Mouse (Mus musculus) heart, embryonic 14.5 days (tissue): ENCODE measurements around the gene Ripor2. TPM values are rescaled to one million over a fixed set of nuclear protein-coding genes. Genes with fewer than 3 reads are reported as not detected.

ENCODE experiments used
- ATAC-seq: fragments of 200-750 bp; cut with Nextera tagmentation; 2 replicates; pipeline ENCODE4 v1.8.0; 2017; ENCODE audit warnings: low read depth, moderate TSS enrichment; ENCODE audit not compliant: insufficient number of reproducible peaks, insufficient read depth, low FRiP score
- H3K27ac ChIP-seq, 2 experiments: fragments of 200-500 bp in 1 of 2; fragments of 300-500 bp in 1 of 2; sonication (generic) in 1 of 2; replicated peaks in 1 of 2; 2 replicates each; pipeline ENCODE4 v1.5.1; 2012 to 2014; ENCODE audit warnings: low read depth in 2 of 2, low read length in 2 of 2, control low read depth in 1 of 2, mild to moderate bottlenecking in 1 of 2, mixed read lengths in 1 of 2; ENCODE audit not compliant: control insufficient read depth in 1 of 2, insufficient read depth in 1 of 2
- H3K27me3 ChIP-seq: fragments of 300-500 bp; sonication (generic); 2 replicates; pipeline ENCODE4 v1.6.1; 2014; ENCODE audit warnings: mild to moderate bottlenecking, low read length, control low read depth; ENCODE audit not compliant: control insufficient read depth, insufficient read depth
- H3K36me3 ChIP-seq: fragments of 300-500 bp; sonication (generic); 2 replicates; pipeline ENCODE4 v1.6.1; 2014; ENCODE audit warnings: mild to moderate bottlenecking, control low read depth, low read length, mixed read lengths; ENCODE audit not compliant: control insufficient read depth, insufficient read depth
- H3K4me1 ChIP-seq, 2 experiments: fragments of 200-500 bp in 1 of 2; fragments of 300-500 bp in 1 of 2; sonication (generic) in 1 of 2; 2 replicates each; pipeline ENCODE4 v1.6.1; 2012 to 2014; ENCODE audit warnings: low read length in 2 of 2, control low read depth in 1 of 2, mixed read lengths in 1 of 2; ENCODE audit not compliant: control insufficient read depth in 2 of 2, insufficient read depth in 2 of 2
- H3K4me2 ChIP-seq: fragments of 300-500 bp; sonication (generic); 2 replicates; pipeline ENCODE4 v1.6.1; 2014; ENCODE audit warnings: mild to moderate bottlenecking, low read length
- H3K4me3 ChIP-seq, 2 experiments: fragments of 200-500 bp in 1 of 2; fragments of 300-500 bp in 1 of 2; sonication (generic) in 1 of 2; 2 replicates each; pipeline ENCODE4 v1.5.1; 2012 to 2014; ENCODE audit warnings: low read length in 2 of 2, mild to moderate bottlenecking in 2 of 2, control low read depth in 1 of 2, low read depth in 1 of 2, moderate library complexity in 1 of 2; ENCODE audit not compliant: control insufficient read depth in 1 of 2, insufficient read depth in 1 of 2
- H3K9ac ChIP-seq: fragments of 300-500 bp; sonication (generic); 2 replicates; pipeline ENCODE4 v1.6.1; 2014; ENCODE audit warnings: mild to moderate bottlenecking, low read length
- H3K9me3 ChIP-seq: fragments of 300-500 bp; sonication (generic); 2 replicates; pipeline ENCODE4 v1.6.1; 2016; ENCODE audit warnings: low read length, control low read depth; ENCODE audit not compliant: control insufficient read depth
- WGBS: fragments of 180-500 bp; shearing (Covaris S2); extraction: QIAGEN DNeasy Blood & Tissue Kit; methylation state at CpG from one replicate; pipeline ENCODE4 v1.1.7; 2014; 5-methylcytosine and 5-hydroxymethylcytosine counted together
- polyA plus RNA-seq: library from polyadenylated mRNA; unstranded; fragments of >200 nt; fragmentation: Nextera tagmentation; extraction: Ambion mirVana; gene quantifications from 2 replicates; pipeline ENCODE4 v1.2.1, GENCODE M21; 2014

Ripor2 gene
- polyA plus RNA-seq, 1 experiment from 2014 or later = 13.1 TPM

- H3K36me3 ChIP-seq = peaks cover 52% of the 10 kb centered on the region
- H3K27me3 ChIP-seq = no peaks in the 10 kb centered on the region
- no peak overlapping the region for H3K4me3 ChIP-seq
- H3K4me1 ChIP-seq = peaks cover 5 to 21% of the 10 kb centered on the region in 2 experiments; a peak in 3 of 4 replicates
- H3K27ac ChIP-seq = no peak overlapping the region
- 78% methylated on average over 5 of the region's 5 CpGs for WGBS
- 0 out of 2 replicates have a peak, but pooled peaks cover 6% of the 10 kb centered on the region for H3K9me3 ChIP-seq
- ATAC-seq = no peak
- H3K4me2 ChIP-seq = no peak overlapping the region
- no peak overlapping the region for H3K9ac ChIP-seq
Observed at GRCm38 (mm10) chr13:24715601-24716000, 133.6 kb downstream of the Ripor2 start.

GRCm38 (mm10) chr13:24716441-24716840, 134.5 kb downstream of the Ripor2 start:
- no peaks in the 10 kb centered on the region for H3K27me3 ChIP-seq
- H3K27ac ChIP-seq = no peak overlapping the region
- H3K9me3 ChIP-seq = 0 out of 2 replicates have a peak, but pooled peaks cover 6% of the 10 kb centered on the region
- no peak overlapping the region for H3K9ac ChIP-seq
- peaks cover 5 to 21% of the 10 kb centered on the region in 2 experiments; a peak in 3 of 4 replicates for H3K4me1 ChIP-seq
- no peak overlapping the region for H3K4me3 ChIP-seq
- ATAC-seq = no peak
- WGBS = 53% methylated on average over 9 of the region's 9 CpGs
- H3K4me2 ChIP-seq = no peak overlapping the region
- H3K36me3 ChIP-seq = peaks cover 51% of the 10 kb centered on the region

- H3K4me1 ChIP-seq = peaks cover 5 to 8% of the 10 kb centered on the region in 2 experiments; a peak in 3 of 4 replicates
- H3K27ac ChIP-seq = no peak overlapping the region
- H3K27me3 ChIP-seq = no peaks in the 10 kb centered on the region
- H3K36me3 ChIP-seq = peaks cover 55% of the 10 kb centered on the region
- H3K4me3 ChIP-seq = no peak overlapping the region
- 0 out of 2 replicates have a peak, but pooled peaks cover 6% of the 10 kb centered on the region for H3K9me3 ChIP-seq
- H3K4me2 ChIP-seq = no peak overlapping the region
- WGBS = 61% methylated on average over 7 of the region's 7 CpGs
- no peak for ATAC-seq
- H3K9ac ChIP-seq = no peak overlapping the region
Observed at GRCm38 (mm10) chr13:24717677-24718076, 135.7 kb downstream of the Ripor2 start.

- Histone ChIP-seq H3K9me3 (0 out of 2 replicates have a peak, but pooled peaks cover 6% of the 10 kb centered on the region), H3K36me3 (peaks cover 54% of the 10 kb centered on the region), H3K9ac (no peak overlapping the region), H3K27ac (no peak overlapping the region), H3K27me3 (no peaks in the 10 kb centered on the region), H3K4me3 (no peak overlapping the region), H3K4me1 (no peaks in the 10 kb centered on the region), H3K4me2 (no peak overlapping the region)
- no peak for ATAC-seq
- 68% methylated on average over 10 of the region's 10 CpGs for WGBS
Observed at GRCm38 (mm10) chr13:24721502-24721901, 139.5 kb downstream of the Ripor2 start.

GRCm38 (mm10) chr13:24723699-24724394, 141.9 kb downstream of the Ripor2 start:
- Histone ChIP-seq H3K27ac (no peak overlapping the region), H3K9ac (no peak overlapping the region), H3K4me3 (no peak overlapping the region), H3K4me2 (no peak overlapping the region), H3K27me3 (no peaks in the 10 kb centered on the region), H3K36me3 (peaks cover 33% of the 10 kb centered on the region), H3K4me1 (no peaks in the 10 kb centered on the region), H3K9me3 (0 out of 2 replicates have a peak, but pooled peaks cover under 1% of the 10 kb centered on the region)
- 62% methylated on average over 8 of the region's 8 CpGs for WGBS
- no peak for ATAC-seq

- Histone ChIP-seq H3K27ac (no peak overlapping the region), H3K4me2 (no peak overlapping the region), H3K9me3 (no peaks in the 10 kb centered on the region), H3K4me3 (no peak overlapping the region), H3K9ac (no peak overlapping the region), H3K4me1 (no peaks in the 10 kb centered on the region), H3K36me3 (peaks cover 31% of the 10 kb centered on the region), H3K27me3 (no peaks in the 10 kb centered on the region)
- WGBS = 66% methylated on average over 4 of the region's 4 CpGs
- no peak for ATAC-seq
Observed at GRCm38 (mm10) chr13:24724395-24724759, 142.4 kb downstream of the Ripor2 start.

- peaks cover 38% of the 10 kb centered on the region for H3K36me3 ChIP-seq
- no peaks in the 10 kb centered on the region for H3K9me3 ChIP-seq
- H3K27ac ChIP-seq = no peak overlapping the region
- H3K4me1 ChIP-seq = no peaks in the 10 kb centered on the region
- H3K9ac ChIP-seq = no peak overlapping the region
- ATAC-seq = no peak
- WGBS = 84% methylated on average over 5 of the region's 5 CpGs
- H3K27me3 ChIP-seq = no peaks in the 10 kb centered on the region
- no peak overlapping the region for H3K4me2 ChIP-seq
- no peak overlapping the region for H3K4me3 ChIP-seq
Observed at GRCm38 (mm10) chr13:24729128-24729527, 147.1 kb downstream of the Ripor2 start.
